Mouse (Mus musculus) lung, postnatal 0 days (tissue): ENCODE measurements around the gene Smim8.

Experiments
- CTCF ChIP-seq: IDR thresholded peaks from 2 replicates; pipeline ENCODE4 v1.5.1; 2016; ENCODE audit warnings: antibody characterized with exemption, mild to moderate bottlenecking
- EP300 ChIP-seq: IDR thresholded peaks from 2 replicates; pipeline ENCODE4 v1.6.1; 2016; ENCODE audit warnings: antibody characterized with exemption, mild to moderate bottlenecking, control low read depth

DNA sequence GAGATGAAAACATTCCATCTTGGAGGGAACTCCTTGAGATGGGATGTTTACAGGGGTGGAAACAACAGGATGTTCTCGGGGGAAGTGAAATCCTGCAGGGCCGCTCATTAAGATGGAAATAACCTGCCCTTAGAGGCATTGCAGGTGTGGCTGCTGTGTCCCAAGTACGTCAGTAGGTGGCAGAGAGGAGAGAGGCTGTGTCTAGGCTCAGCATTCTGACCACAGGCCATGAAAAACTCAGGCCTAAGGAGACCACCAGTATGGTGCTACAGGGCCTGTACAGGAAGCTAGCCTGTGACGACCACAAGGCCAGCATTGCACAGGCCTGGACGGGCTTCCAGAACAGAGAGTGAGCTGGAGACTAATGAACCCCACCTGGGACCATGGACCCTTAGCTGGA is 6.6 kb upstream of the Smim8 start:
- peak; percentile 61 for TF ChIP-seq CTCF
- TF ChIP-seq EP300: no peak
